Mouse (Mus musculus) urinary bladder, postnatal 10 days (tissue): ENCODE measurements around the gene Rplp1.
A peak's percentile ranks its signal among the peaks of the same experiment; 100 is the strongest.

Experiments
- DNase-seq: peaks from one replicate; pipeline ENCODE4 v3.0.0; 2022; ENCODE audit warnings: low spot score

The Rplp1 gene

GRCm38 (mm10) chr9:61911300-61912128 is 2.8 kb downstream of the Rplp1 start:
- DNase-seq, result no peak

DNA sequence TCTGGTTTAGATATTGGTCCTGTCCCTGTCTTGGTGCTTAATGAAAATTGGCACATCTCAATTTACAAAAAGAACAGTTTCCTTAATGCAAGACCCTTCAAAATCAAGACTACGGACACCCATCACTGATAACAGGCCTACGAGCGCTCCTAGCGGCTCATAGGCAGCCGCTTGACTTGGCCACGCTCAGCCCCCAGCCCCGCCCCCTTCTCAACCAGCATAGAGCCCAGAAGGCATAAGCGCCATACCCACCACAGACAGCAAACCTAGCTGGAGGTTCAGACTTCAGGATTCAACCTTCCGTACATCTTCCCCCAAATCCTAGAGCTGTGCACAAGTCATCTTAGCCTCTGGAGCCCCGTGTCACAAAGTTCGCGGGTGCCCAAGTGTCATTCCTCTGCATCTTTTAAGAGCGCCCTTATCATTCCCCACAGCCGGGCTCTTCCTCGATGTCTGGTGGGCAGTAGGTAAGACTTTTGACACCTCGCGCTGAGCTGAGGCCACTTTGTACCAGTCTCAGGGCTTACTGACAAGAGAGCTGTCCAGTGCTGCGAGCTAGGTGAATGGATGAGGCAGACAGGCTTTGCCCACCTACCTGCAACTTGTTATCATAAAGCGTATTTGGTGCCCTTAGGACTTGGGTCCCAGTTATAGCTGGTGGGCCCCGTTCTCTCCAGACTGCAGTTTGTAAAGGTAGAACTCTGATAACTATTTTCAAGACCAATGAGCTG is 3.7 kb downstream of the Rplp1 start:
- DNase-seq, result no peak

DNA sequence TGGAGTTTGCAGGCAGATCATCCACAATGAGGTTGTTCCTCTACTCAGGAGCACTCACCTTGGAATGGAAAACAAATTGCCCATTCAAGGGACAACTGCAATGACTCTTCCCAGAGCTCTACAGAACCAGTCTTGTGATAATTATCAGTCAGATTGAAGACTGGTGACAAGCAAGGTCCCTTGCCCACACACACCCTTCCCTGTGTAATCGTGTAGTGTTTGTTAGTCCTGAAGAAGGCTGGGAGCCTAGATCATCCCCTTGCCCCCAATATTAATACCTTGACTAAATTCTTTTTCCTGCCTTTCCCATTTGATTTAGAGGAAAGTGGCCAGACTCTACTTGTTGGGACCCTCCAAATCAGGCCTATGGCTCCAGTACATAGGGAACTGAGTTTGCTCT is 4.7 kb downstream of the Rplp1 start:
- DNase-seq, result no peak

DNA sequence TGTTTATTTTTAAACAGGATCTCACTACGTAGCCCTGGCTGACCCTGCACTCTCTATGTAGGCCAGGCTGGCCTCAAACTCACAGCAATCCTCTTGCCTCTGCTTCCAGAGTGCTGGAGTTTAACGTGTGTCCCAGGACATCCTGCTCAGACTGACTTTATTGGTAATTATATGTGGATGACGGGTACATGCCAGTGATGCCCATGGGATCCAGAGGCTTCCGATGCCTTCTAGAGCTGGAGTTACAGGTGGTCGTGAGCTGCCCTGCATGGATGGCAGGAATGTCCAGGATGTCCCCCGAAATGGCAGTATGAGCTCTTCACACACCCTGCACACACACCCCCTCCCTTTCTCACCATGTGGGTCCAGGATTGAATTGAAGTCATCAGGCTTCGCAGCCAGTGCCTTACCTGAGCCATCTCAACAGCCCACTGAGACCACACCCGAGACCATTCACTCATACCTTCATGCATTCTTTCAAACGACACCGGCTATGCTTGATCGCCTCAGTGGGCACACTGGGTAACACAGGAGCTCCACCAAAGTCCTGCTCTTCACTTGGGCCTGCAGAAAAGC is 5.4 kb downstream of the Rplp1 start:
- DNase-seq, result no peak

- DNase-seq, result no peak
These were observed 6.0 kb downstream of the Rplp1 start for GRCm38 (mm10) chr9:61908341-61908740.

DNA sequence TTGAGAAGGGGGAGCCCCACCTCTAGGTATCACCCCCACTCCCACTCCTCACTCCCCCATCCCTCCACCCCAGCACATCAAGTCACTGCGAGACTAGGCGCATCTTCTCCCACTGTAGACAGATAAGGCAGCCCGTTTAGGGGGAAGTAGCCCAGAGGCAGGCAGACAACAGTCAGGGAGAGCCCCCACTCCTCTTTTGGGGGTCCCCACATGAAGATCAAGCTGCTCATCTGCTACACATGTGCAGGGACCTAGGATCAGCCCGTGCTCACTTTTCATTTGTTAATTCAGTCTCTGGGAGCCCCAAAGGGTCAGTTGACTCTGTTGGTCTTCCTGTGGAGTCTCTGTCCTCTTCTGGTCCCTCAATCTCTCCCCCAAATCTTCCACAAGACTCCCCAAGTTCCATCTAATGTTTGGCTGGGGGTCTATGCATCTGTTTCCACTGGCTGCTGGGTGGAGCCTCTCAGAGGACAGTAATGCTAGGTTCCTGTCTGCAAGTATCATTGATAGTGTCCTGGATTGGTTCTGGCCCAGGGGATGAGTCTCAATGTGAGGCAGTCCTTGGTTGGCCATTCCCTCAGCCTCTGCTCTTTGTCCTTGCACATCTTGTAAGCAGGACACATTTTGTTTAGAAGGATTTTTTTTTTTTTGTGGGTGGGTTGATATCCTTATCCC is 6.6 kb downstream of the Rplp1 start:
- no peak for DNase-seq

DNA sequence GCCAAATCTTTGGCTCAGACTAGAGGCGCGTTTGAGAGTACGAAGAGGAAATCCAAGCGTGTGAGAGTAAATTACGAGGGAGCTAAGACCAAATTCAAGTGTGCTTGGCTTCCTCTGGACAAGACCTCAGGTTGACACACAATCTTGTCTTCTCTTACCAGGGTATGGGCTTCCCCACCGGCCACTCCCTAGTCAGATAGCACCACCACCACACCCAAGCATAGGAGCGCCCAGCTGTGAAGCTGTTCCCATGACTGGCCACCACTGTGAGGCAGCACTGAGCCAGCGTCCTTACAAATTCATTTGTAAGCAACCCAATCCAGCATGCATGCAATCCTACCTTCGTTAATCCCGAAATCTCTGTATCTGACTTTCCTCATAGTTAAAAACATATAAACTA is 7.4 kb downstream of the Rplp1 start:
- no peak for DNase-seq

- DNase-seq, result no peak
These were observed 8.8 kb downstream of the Rplp1 start for GRCm38 (mm10) chr9:61905576-61905975.

DNA sequence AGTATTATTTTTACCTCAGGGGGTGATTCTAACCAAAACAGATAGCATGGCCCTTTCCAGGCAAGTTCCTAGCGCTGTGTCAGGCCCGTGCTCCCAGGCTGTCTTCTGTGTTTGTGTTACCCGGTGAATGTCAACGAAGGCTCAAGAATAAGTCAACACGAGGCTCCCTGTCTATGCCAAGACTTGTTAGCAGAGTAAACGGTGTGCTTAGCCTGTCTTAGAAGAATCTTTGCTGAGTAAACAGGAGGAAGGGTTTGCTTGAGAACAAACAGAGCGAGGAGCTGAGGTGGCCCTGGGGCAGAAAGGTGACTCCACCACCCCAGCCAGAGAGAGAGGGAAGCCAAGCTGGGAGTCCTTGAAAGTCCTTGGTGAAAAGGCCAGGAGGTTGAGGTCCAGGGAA is 10.1 kb downstream of the Rplp1 start:
- no peak for DNase-seq

DNA sequence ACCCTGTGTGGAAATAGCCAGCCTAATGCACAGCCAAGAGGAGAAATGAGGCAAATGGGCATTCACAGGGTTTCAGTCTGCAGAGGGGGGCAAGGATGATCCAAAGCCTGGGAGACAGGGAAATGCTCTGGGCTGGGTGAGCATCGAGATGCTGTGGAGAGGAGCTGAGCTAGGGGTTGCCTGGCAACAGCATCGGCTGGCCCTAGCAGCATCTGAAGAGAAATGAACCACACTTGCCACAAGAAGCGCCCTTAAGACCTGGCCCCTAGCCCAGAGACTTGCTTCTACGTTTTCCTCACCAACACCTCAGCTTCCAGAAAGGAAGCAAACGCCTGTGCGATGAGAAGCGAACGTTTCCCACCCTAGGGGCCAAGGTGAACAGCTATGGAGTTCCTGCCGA is 11.9 kb downstream of the Rplp1 start:
- DNase-seq, result no peak

GRCm38 (mm10) chr9:61901574-61901973 is 12.8 kb downstream of the Rplp1 start:
- no peak for DNase-seq

GRCm38 (mm10) chr9:61899804-61900203 is 14.5 kb downstream of the Rplp1 start:
- DNase-seq, result peak; percentile 50

- peak; percentile 62 for DNase-seq
These were observed 15.9 kb downstream of the Rplp1 start for GRCm38 (mm10) chr9:61898401-61898800.

GRCm38 (mm10) chr9:61895014-61895413 is 19.3 kb downstream of the Rplp1 start:
- DNase-seq, result no peak

- DNase-seq, result no peak
These were observed 24.5 kb downstream of the Rplp1 start for GRCm38 (mm10) chr9:61889855-61890254.

DNA sequence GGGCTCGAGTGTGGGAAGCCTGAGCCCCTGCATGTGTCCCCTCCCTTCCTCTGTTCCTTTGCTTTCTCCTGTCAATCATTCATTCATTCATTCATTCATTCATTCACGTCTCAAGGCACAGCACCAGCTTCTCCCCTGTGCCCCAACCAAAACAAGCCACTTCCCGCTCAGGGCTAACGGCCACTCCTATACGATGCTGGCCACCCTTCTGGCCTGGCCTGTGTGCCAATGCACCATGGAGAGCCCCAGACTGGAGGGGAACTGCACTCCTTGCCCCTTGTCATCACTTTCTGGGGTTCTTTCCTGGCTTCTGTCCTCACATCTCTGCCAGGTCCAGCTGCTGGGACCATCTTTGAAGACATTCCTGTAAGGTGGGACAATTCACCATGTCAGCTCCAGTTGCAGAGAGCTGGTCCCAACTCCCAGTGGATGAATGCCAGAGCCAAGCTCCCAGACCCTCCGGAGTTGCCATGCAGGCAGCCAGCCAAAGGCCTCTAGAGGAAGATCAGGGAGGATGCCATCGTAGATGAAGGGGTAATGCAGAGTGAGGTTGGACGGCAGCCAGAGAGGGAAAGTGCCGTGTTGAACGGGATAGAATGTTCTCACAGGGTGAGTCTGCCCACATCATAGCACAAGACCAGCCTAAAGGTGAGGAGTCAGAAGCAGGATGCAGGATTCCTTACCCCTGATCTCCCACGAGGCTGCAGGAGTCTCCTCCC is 26.5 kb downstream of the Rplp1 start:
- no peak for DNase-seq

- DNase-seq, result no peak
These were observed 28.4 kb downstream of the Rplp1 start for GRCm38 (mm10) chr9:61885964-61886363.

- DNase-seq, result no peak
These were observed 29.4 kb downstream of the Rplp1 start for GRCm38 (mm10) chr9:61884936-61885335.

- DNase-seq, result no peak
These were observed 30.0 kb downstream of the Rplp1 start for GRCm38 (mm10) chr9:61884375-61884774.

DNA sequence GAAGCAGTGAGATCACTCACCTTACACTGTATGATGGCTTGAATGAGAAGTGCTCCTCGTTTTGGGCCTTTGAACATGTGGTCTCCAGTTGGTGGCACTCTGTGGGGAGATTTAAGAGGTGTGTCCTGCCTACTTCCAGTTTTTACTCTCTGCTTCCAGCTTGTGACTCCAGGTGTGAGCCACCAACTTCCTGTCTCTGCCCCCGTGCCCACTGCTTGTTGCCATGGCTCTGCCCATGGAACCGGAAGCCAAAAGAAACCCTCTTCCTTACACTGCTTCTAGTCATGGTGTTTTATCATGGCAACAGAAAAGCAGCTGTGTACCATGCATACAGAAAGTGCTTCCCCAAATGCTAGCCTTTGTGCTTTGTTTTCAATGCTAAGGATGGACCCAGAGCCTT is 32.2 kb downstream of the Rplp1 start:
- no peak for DNase-seq

GRCm38 (mm10) chr9:61878889-61879288 is 35.5 kb downstream of the Rplp1 start:
- DNase-seq, result no peak
